Mouse (Mus musculus): ENCODE measurements around the gene Vmn1r9.
"Not testable (repeated sequence)": the region's sequence is repeated elsewhere in the genome, so short reads cannot be mapped to it uniquely, and the experiment has no call there.

Gene Vmn1r9

GRCm38 (mm10) chr6:57066487-57066886 is at the start of gene Vmn1r9:
Gene Vmn1r9 (plus strand): TSS chr6:57066787.
- ATAC-seq (ENCODE audit: insufficient number of reproducible peaks, low FRiP score, low TSS enrichment) = no peak

- not testable (repeated sequence) for ATAC-seq (ENCODE audit: insufficient number of reproducible peaks, low FRiP score, low TSS enrichment)
Observed at GRCm38 (mm10) chr6:57025224-57025623, 41.4 kb upstream of the Vmn1r9 start, which contains the start of gene Vmn1r7. Gene Vmn1r7 (minus strand): TSS chr6:57025324.

- no peak for ATAC-seq (ENCODE audit: insufficient number of reproducible peaks, low FRiP score, low TSS enrichment)
Observed at GRCm38 (mm10) chr6:57031984-57032383, 34.6 kb upstream of the Vmn1r9 start, which contains the start of gene Vmn1r8. Gene Vmn1r8 (plus strand): TSS chr6:57032284.

GRCm38 (mm10) chr6:57034674-57035073 is 31.9 kb upstream of the Vmn1r9 start:
- ATAC-seq (ENCODE audit: insufficient number of reproducible peaks, low FRiP score, low TSS enrichment) = no peak

- no peak for ATAC-seq (ENCODE audit: insufficient number of reproducible peaks, low FRiP score, low TSS enrichment)
Observed at GRCm38 (mm10) chr6:57063730-57064129, 2.9 kb upstream of the Vmn1r9 start.

- no peak for ATAC-seq (ENCODE audit: insufficient number of reproducible peaks, low FRiP score, low TSS enrichment)
Observed at GRCm38 (mm10) chr6:57106358-57106757, 39.8 kb downstream of the Vmn1r9 start.

GRCm38 (mm10) chr6:57109154-57109553 is 42.6 kb downstream of the Vmn1r9 start, which contains the start of gene Vmn1r10:
Gene Vmn1r10 (plus strand): TSS chr6:57109454.
- ATAC-seq (ENCODE audit: insufficient number of reproducible peaks, low FRiP score, low TSS enrichment) = no peak

All from cerebellum, adult (tissue).